Mouse (Mus musculus): ENCODE data around the gene Plcb3.

GRCm38 (mm10) chr19:6920741-6921636, 55.3 kb downstream of the Plcb3 start:
- TF ChIP-seq CTCF (IDR thresholded peaks at IDR 0.05), result peak; percentile 46
- TF ChIP-seq EP300 (IDR thresholded peaks at IDR 0.05), result no peak
